Mouse (Mus musculus) limb, embryonic 15.5 days (tissue): ENCODE measurements around the gene Nisch. TPM values are rescaled to one million over a fixed set of nuclear protein-coding genes. Genes with fewer than 3 reads are reported as not detected.

Experiments
- ATAC-seq: fragments of 200-750 bp; cut with Nextera tagmentation; 2 replicates; pipeline ENCODE4 v1.8.0; 2017; ENCODE audit warnings: low read depth, moderate TSS enrichment; ENCODE audit not compliant: insufficient number of reproducible peaks, low FRiP score, low TSS enrichment
- H3K27ac ChIP-seq: fragments of 300-500 bp; sonication (generic); 2 replicates; pipeline ENCODE4 v1.5.1; 2015; ENCODE audit warnings: moderate library complexity, mild to moderate bottlenecking, inconsistent platforms
- H3K27me3 ChIP-seq: fragments of 300-500 bp; sonication (generic); 2 replicates; pipeline ENCODE4 v1.6.1; 2015; ENCODE audit warnings: inconsistent platforms
- H3K36me3 ChIP-seq: fragments of 300-500 bp; sonication (generic); 2 replicates; pipeline ENCODE4 v1.6.1; 2015; ENCODE audit warnings: inconsistent platforms
- H3K4me1 ChIP-seq: fragments of 300-500 bp; sonication (generic); 2 replicates; pipeline ENCODE4 v1.6.1; 2015; ENCODE audit warnings: inconsistent platforms
- H3K4me2 ChIP-seq: fragments of 300-500 bp; sonication (generic); 2 replicates; pipeline ENCODE4 v1.6.1; 2015; ENCODE audit warnings: mild to moderate bottlenecking, inconsistent platforms
- H3K4me3 ChIP-seq: fragments of 300-500 bp; sonication (generic); 2 replicates; pipeline ENCODE4 v1.5.1; 2015; ENCODE audit warnings: mild to moderate bottlenecking, inconsistent platforms
- H3K9ac ChIP-seq: fragments of 300-500 bp; sonication (generic); 2 replicates; pipeline ENCODE4 v1.6.1; 2015; ENCODE audit warnings: inconsistent platforms
- H3K9me3 ChIP-seq: fragments of 300-500 bp; sonication (generic); 2 replicates; pipeline ENCODE4 v1.6.1; 2016; ENCODE audit warnings: inconsistent platforms
- WGBS: fragments of 180-500 bp; shearing (Covaris S2); methylation state at CpG from one replicate; pipeline ENCODE4 v1.1.7; 2015; 5-methylcytosine and 5-hydroxymethylcytosine counted together
- polyA plus RNA-seq: library from polyadenylated mRNA; unstranded; fragments of >200 nt; fragmentation: Nextera tagmentation; extraction: Ambion mirVana; gene quantifications from 2 replicates; pipeline ENCODE4 v1.2.1, GENCODE M21; 2015

Nisch gene
- polyA plus RNA-seq, 1 experiment from 2014 or later = 336 TPM

DNA sequence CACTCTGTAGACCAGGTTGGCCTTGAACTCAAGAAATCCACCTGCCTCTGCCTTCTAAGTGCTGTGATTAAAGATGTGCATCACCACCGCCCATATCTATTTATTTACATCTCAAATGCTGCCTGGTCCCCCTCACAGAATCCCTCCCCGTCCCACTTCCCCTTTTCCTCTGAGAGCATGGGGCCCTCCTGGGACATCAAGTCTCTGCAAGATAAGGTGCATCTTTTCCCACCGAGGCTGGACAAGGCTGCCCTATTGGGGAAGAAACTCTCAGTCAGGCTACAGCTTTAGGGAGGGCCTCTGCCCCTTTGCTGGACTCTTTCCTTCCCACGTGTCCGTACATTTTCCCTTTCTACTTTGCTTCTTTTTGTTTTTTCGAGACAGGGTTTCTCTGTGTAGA, 47.2 kb downstream of the Nisch start:
- Histone ChIP-seq H3K27me3 (no peaks in the 10 kb centered on the region), H3K4me1 (peaks cover 25% of the 10 kb centered on the region), H3K4me3 (no peak overlapping the region), H3K27ac (no peak overlapping the region), H3K36me3 (peaks cover 48% of the 10 kb centered on the region), H3K4me2 (no peak overlapping the region), H3K9ac (no peak overlapping the region), H3K9me3 (no peaks in the 10 kb centered on the region)
- ATAC-seq = no peak
- WGBS = 83% methylated on average over 6 of the region's 6 CpGs

DNA sequence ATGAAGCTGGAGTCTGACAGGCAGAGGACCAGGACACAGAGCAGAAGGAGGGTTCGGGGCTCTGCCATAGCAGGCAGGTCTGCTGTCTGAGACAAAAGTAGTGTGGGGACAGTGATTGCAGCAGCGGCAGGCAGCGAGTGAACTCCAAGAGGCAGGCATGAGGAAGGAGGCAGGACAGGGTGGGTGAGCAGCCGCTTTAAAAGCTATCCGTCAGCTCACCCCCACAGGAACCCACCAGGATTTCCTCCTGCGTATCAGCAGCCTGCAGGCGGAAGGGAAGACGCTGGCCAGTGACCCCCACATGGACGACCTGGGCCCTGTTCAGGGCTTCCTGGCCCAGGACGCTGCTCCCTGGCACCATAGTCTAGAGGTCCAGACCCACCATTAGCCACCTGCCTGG, 48.3 kb downstream of the Nisch start, which contains the start of gene Stab1:
Stab1 (minus strand) TSS at position 217 of the 400 bp plus-strand sequence.
- ATAC-seq = no peak
- no peak within 1 kb of the TSS for H3K9ac ChIP-seq
- WGBS = 45% methylated on average over 10 of the region's 10 CpGs
- H3K36me3 ChIP-seq = peaks cover 38% of the 10 kb centered on the region
- 0 out of 2 replicates have a peak within 1 kb of the TSS, but pooled peaks have one; percentile 10 for H3K4me2 ChIP-seq
- peak within 1 kb of the TSS; percentile 40 for H3K27ac ChIP-seq
- H3K4me1 ChIP-seq = peaks cover 25% of the 10 kb centered on the region
- no peaks in the 10 kb centered on the region for H3K9me3 ChIP-seq
- H3K27me3 ChIP-seq = no peaks in the 10 kb centered on the region
- H3K4me3 ChIP-seq = peak within 1 kb of the TSS; percentile 18

DNA sequence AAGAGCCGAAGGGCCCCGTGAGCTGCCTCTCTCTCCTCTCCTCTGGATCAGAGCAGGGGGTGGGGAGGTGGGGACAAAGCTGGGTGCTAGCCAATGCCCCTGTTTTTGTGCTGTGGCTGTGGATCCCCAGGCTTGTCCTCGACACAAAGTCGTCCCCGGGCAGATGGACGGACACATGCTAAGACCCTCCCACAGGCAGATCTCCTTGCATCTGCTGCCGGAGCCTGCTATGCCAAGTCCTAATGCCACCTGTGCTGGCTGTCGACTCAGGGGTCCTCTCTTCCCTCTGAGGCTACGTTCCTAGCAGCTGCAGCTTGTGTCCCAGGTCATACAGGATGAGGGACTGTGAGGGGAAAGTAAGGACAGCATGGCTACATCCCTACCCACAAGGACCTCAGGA, 49.9 kb downstream of the Nisch start:
- ATAC-seq = no peak
- H3K27me3 ChIP-seq = no peaks in the 10 kb centered on the region
- peaks cover 22% of the 10 kb centered on the region for H3K36me3 ChIP-seq
- peaks cover 27% of the 10 kb centered on the region for H3K4me1 ChIP-seq
- H3K9ac ChIP-seq = no peak overlapping the region
- no peaks in the 10 kb centered on the region for H3K9me3 ChIP-seq
- 0 out of 2 replicates have a peak overlapping the region, but pooled peaks have one; percentile 22 for H3K27ac ChIP-seq
- peak overlapping the region; percentile 18; the same call in 1 of the 2 replicates for H3K4me3 ChIP-seq
- peak overlapping the region; percentile 10; the same call in 1 of the 2 replicates for H3K4me2 ChIP-seq
- 58% methylated on average over 9 of the region's 9 CpGs for WGBS

DNA sequence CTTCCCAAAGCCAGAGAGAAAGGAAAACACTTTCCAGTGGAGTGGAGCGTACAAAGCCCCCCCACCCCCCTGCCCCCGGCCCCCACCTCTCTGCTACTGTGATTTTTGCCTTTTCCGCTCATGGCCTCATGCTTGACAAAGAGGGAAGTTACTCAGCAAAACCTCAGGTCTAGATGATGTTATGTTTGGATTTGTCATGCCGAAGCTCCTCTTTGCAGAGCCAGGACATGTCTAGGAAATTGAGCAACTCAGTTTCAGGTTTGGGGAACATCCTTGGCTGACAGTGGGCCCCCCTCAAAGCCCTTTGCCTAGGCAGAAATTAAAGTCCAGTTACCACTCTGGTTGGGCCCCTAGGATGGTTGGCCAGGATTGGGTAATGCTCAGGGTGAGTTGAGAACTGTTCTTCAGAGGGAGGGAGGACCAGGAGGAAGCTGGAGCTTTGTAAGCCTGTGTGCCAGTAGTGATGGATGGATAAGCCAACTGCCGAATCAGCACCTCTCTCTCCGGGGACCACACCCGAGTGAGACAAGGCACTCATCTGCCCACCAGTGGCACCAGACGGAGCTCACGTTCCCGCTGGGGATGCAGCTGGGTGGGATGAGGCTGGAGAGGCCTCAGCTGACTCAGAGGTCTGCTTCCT, 50.6 kb downstream of the Nisch start:
- Histone ChIP-seq H3K27me3 (no peaks in the 10 kb centered on the region), H3K36me3 (peaks cover 14% of the 10 kb centered on the region), H3K4me2 (peak overlapping the region; percentile 10; the same call in 1 of the 2 replicates), H3K9ac (no peak overlapping the region), H3K9me3 (no peaks in the 10 kb centered on the region), H3K4me3 (no peak overlapping the region), H3K4me1 (peaks cover 27% of the 10 kb centered on the region), H3K27ac (peak overlapping the region; percentile 22; the same call in 1 of the 2 replicates)
- WGBS = 48% methylated on average over 10 of the region's 10 CpGs
- no peak; the same call in 1 of the 2 replicates for ATAC-seq

DNA sequence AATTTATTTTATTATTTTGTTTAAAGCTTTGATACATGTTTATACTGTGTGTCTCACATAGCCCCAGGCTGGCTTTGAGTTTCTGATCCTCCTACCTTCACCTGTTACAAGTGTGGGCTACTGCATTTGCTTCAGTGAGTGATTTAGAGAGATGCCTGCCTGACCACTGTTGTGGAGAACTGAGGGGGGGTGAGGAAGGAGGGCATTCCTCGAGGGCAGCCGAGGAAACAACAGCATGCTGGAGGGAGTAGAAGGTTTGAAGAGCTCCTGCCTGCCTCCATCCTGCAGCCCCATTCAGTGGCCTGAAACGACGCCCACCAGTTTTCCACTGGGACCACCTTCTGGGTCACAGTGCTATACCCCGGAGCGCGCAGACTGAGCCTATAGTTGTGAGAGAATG, 51.3 kb downstream of the Nisch start:
- H3K27ac ChIP-seq = no peak overlapping the region
- peaks cover 27% of the 10 kb centered on the region for H3K4me1 ChIP-seq
- peaks cover 8% of the 10 kb centered on the region for H3K36me3 ChIP-seq
- no peak overlapping the region for H3K4me2 ChIP-seq
- H3K4me3 ChIP-seq = no peak overlapping the region
- 55% methylated on average over 7 of the region's 7 CpGs for WGBS
- no peak for ATAC-seq
- H3K27me3 ChIP-seq = no peaks in the 10 kb centered on the region
- no peaks in the 10 kb centered on the region for H3K9me3 ChIP-seq
- H3K9ac ChIP-seq = no peak overlapping the region

DNA sequence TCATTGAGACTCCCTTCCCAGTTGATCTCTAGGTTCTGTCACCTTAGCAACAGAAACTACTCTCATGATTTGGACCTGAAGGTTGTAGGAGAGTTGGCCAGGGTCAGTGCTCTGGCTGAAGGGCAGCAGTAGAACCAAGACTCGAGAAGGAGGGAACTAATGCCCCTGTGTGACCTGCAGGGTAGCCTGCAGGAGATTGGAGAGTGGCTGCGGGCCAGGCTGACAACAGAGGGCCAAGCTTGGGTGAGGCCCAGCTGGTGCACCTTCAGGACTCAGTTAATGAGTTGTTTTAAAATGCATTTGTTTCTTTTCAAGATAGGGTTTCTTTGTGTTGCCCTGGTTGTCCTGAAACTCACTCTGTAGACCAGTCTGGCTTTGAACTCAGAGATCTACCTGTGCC, 51.7 kb downstream of the Nisch start:
- Histone ChIP-seq H3K27me3 (no peaks in the 10 kb centered on the region), H3K4me1 (peaks cover 27% of the 10 kb centered on the region), H3K4me2 (no peak overlapping the region), H3K9ac (no peak overlapping the region), H3K27ac (no peak overlapping the region), H3K4me3 (no peak overlapping the region), H3K9me3 (no peaks in the 10 kb centered on the region), H3K36me3 (peaks cover 3% of the 10 kb centered on the region; the same call in 1 of the 2 replicates)
- WGBS = 66% methylated on average over 2 of the region's 2 CpGs
- no peak for ATAC-seq

DNA sequence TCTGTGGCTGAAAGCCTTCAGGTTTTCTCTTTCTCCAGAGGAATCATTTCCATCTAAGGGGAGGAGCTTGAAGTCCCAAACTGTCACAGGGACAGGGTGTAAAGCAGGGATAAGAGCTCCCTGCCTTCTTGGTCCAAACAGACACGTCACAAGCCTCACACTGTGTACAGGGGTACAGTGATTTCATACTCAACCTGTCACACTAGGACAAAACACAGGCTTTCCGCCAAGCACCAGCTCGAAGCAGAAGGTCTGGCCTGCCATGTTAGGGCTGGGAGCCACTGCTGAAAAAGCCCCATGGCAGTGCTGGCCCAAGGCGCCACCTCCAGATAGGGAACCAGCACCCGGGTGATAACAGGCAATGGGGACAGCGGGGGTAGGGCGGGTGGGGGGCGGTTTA, 52.7 kb downstream of the Nisch start:
- 78% methylated on average over 8 of the region's 8 CpGs for WGBS
- ATAC-seq = no peak

DNA sequence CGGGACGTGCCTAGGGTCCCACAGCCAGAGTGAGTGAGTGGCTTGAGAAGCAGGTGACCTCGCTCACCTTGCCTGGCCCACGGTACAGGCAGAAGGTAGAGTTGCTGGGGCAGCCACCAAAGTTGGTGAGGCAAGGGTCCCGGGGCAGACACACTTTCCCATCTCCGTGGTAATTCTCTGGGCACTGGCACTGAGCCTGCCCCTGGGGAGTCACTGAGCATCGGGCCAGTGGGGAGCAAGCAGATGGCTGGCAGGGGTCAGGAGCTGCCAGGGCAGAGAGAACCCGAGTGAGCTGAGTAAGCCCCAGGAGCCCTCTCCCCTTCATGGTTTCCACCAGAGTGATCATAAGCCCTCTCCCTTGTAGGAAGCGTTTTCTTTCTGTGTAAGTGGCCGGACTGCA, 55.1 kb downstream of the Nisch start:
- WGBS = 84% methylated on average over 10 of the region's 10 CpGs
- Histone ChIP-seq H3K27me3 (no peaks in the 10 kb centered on the region), H3K27ac (no peak overlapping the region), H3K9ac (no peak overlapping the region), H3K4me3 (no peak overlapping the region), H3K4me2 (no peak overlapping the region), H3K9me3 (no peaks in the 10 kb centered on the region), H3K4me1 (peaks cover 10% of the 10 kb centered on the region), H3K36me3 (no peaks in the 10 kb centered on the region)
- ATAC-seq = no peak

More for the DNA sequence above, 52.7 kb downstream of the Nisch start:
- H3K27me3 ChIP-seq = no peaks in the 10 kb centered on the region
- no peak overlapping the region for H3K9ac ChIP-seq
- H3K27ac ChIP-seq = no peak overlapping the region
- H3K36me3 ChIP-seq = no peaks in the 10 kb centered on the region
- H3K4me3 ChIP-seq = no peak overlapping the region
- H3K4me2 ChIP-seq = no peak overlapping the region
- H3K9me3 ChIP-seq = no peaks in the 10 kb centered on the region
- H3K4me1 ChIP-seq = peaks cover 27% of the 10 kb centered on the region

DNA sequence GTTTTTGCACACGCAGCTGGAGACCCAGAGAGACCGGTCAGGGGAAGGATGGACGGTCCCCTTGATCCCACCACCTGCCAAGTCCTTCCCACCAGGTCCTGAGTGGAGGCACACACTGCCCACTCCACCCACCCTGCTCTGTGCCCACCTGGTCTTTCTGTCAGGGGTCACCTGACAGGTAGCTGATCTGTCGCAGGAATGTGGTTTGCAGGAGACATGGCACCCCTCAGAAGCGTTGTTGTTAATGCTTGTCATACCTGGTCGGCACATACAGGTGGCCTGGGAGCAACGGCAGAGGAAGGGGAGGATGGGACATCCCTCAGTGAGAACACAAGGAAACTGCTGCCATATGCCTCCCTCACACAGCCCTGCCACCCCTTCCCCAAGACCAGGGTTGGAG, 55.6 kb downstream of the Nisch start:
- Histone ChIP-seq H3K4me3 (no peak overlapping the region), H3K9me3 (no peaks in the 10 kb centered on the region), H3K27me3 (no peaks in the 10 kb centered on the region), H3K4me1 (0 out of 2 replicates have a peak, but pooled peaks cover 7% of the 10 kb centered on the region), H3K4me2 (no peak overlapping the region), H3K27ac (no peak overlapping the region), H3K36me3 (no peaks in the 10 kb centered on the region), H3K9ac (no peak overlapping the region)
- ATAC-seq = no peak
- 84% methylated on average over 7 of the region's 7 CpGs for WGBS

DNA sequence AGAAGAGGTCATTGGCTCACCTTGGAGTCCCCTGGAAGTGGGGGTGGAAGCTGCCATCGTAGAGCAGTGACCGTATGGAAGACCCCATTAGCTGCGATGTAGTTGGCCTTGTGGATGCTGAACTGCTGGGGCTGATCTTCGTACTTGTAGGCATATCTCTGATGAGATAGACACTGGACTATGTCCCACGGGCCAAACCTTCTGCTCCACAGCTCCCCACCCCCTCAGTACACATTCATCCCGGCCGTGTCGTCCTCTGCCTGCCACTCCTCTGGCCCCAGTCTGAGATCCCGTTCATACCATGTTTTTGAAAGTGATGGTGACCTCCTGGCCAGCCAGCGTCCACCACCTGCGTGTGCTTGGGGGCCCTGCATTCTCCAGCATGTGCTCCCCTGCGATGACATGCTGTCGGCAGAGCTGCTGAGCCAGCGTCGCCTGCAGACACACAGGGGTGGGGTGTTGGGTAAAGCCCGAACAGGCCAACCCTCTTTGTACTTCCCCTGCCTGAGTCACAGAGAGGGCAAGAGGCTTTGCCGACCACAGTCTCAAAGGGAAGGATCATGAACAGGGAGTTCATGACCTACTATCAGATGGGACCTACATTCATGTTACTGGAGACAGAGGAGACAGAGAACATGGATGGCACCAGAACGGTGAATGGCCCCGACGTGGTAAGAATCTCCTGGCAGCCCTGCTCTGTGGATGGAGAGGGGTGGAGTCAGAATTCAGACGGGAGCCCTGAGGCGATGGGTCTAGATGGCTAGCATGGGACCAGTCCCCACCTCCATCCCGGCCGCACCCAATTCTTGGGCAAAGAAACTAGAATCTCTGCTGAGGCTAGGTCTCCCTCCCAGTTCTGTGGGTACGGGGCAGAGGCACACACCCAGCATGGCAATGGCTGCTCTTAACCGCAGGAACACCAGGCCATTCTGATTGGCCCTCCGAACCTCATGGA, 56.3 kb downstream of the Nisch start:
- Histone ChIP-seq H3K27me3 (no peaks in the 10 kb centered on the region), H3K27ac (no peak overlapping the region), H3K4me1 (0 out of 2 replicates have a peak, but pooled peaks cover 4% of the 10 kb centered on the region), H3K4me3 (no peak overlapping the region), H3K9me3 (no peaks in the 10 kb centered on the region), H3K9ac (no peak overlapping the region), H3K4me2 (no peak overlapping the region), H3K36me3 (no peaks in the 10 kb centered on the region)
- 67% methylated on average over 27 of the region's 27 CpGs for WGBS
- no peak for ATAC-seq

DNA sequence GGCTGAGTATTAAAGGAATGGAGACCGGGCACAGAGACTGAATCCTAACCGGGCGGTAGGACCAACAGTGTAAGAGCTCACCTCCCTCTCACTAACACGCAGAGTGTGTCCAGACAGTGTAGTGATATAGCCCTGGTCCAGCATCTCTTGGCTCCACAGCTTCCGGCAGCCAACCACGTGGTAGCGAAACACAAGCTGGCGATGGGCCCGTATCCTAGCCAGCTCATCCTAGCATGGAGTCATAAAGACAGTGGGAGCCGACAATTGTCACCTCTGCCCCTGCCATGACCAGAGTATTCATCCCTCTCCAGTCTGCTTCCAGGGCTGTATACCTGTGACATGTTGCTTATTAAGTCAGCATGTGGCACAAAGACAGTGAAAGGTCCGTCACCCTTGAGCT, 71.1 kb downstream of the Nisch start:
- Histone ChIP-seq H3K4me2 (no peak overlapping the region), H3K36me3 (peaks cover 20% of the 10 kb centered on the region), H3K9me3 (no peaks in the 10 kb centered on the region), H3K4me1 (no peaks in the 10 kb centered on the region), H3K4me3 (no peak overlapping the region), H3K27me3 (no peaks in the 10 kb centered on the region), H3K9ac (no peak overlapping the region), H3K27ac (no peak overlapping the region)
- ATAC-seq = no peak
- 91% methylated on average over 11 of the region's 11 CpGs for WGBS

DNA sequence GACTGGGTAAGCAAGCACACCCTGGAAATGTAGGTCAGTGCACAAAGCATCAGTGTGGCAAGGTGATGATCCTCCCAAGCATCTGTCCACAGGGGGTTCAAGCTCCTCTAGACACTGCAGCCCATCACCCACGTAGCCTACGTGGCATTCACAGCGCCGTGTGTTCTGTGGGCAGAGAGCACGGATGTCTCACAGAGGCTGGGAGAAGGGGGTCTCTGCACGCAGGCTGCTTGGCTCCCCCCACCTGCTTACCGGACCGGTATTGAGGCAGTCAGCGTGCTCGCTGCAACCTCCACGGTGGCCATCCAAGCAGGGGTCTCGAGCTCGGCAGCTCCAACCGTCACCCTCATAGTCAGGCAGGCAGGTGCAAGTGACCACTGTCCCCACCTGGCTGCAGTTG, 75.7 kb downstream of the Nisch start:
- 93% methylated on average over 14 of the region's 14 CpGs for WGBS
- Histone ChIP-seq H3K36me3 (peaks cover 66% of the 10 kb centered on the region), H3K4me3 (no peak overlapping the region), H3K4me2 (no peak overlapping the region), H3K27me3 (no peaks in the 10 kb centered on the region), H3K9me3 (no peaks in the 10 kb centered on the region), H3K9ac (no peak overlapping the region), H3K27ac (no peak overlapping the region), H3K4me1 (peaks cover 3% of the 10 kb centered on the region; the same call in 1 of the 2 replicates)
- ATAC-seq = no peak
